Mouse (Mus musculus) T-cell, adult 2 months (primary cell): ENCODE measurements around the gene Hax1.

Experiments
- DNase-seq: peaks from one replicate; pipeline ENCODE4 v3.0.0; 2022; ENCODE audit warnings: low spot score

Gene Hax1

DNA sequence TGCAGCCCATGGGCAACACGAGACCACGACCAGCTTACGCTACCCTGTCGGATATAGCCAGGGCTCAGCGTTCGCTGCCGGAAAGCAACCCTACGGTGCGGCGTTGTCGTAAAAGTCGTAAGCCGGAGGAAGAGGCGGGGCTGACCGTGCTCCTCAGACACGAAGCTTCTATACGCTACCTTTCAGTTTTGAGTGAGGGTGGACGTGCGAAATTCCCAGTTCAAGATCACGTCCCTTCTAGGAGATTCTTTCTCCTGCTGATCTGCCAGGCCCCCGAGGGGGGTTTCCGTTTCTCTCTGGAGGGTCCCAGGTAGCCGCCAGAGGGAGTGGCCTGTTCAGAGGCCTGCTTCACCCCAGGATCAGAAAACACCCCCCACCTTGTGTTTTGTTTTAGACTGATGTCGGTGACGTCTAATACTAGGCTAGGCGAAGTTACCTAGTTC, at the start of gene Hax1:
TSS of gene Hax1 (minus strand) at position 169 of the 443 bp plus-strand sequence.
- peak; percentile 90 for DNase-seq

DNA sequence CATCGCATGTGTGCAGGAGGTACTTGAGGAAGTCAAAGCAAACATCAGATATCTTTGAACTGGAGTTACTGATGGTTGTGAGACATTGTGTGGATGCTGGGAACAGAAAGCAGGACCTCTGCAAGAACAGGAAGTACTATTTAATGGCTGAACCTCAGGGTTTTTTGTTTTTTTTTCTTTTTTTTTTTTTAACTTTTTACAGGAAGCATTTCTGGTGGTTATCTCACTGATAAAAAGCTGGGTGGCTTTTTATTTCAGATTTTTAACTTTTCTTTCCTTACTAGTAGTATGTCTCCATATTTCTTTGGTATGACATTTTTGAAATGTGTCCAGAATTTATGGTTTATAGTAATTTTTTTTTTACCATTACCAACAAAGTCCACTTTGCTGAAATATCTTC, 37.7 kb upstream of the Hax1 start:
- no peak for DNase-seq

DNA sequence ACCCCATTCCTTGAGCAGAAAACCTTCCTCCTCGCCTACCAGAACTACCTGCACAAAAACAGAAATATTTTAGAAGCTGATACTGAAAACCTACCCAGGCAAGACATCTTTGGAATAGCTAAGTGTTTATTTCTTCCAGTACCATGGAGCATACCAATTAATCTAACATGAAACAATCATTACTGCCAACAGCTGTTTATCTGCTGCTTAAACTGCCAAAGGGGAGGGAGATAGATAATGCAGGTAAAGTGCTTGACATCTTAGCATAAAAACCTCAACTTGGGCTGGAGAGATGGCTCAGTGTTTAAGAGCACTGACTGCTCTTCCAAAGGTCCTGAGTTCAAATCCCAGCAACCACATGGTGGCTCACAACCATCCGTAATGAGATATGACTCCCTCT, 36.1 kb upstream of the Hax1 start:
- DNase-seq: no peak

DNA sequence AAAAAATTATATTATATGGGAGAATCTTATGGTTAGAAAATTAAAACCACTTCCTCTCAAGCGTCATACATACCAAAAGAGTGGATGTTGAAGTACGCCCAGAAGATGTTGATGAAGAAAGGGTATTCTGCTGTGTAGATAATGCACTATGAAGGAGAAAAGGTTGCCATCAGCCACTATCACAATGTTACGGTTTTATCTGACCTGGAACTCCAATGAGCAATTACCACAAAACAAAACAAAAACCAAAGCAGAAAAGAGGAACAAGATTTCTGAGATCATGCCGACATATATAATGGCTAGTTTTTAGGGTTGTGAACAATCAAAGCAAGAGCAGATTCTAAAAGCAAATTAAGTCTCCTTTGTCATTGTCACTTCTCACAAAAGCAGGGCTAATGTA, 18.0 kb upstream of the Hax1 start:
- DNase-seq: no peak

DNA sequence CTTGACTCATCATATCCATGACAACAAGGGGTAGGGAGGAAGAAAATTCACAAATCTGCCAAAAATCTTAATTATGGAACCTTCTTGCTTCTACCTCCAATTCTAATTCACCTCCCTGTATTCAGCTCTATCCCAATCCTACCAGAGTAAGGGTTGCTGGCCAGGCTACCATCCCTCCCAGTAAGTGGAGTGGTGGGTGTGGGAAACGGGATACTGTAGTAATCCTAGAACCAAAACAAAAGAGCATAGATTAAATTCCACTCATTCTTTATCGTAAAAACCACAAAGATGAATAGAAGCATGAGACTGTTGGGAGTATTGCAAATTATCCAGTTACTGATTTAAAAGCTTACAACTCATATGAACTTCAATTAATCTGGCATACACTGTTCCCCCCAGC, 11.7 kb upstream of the Hax1 start:
- DNase-seq: no peak

DNA sequence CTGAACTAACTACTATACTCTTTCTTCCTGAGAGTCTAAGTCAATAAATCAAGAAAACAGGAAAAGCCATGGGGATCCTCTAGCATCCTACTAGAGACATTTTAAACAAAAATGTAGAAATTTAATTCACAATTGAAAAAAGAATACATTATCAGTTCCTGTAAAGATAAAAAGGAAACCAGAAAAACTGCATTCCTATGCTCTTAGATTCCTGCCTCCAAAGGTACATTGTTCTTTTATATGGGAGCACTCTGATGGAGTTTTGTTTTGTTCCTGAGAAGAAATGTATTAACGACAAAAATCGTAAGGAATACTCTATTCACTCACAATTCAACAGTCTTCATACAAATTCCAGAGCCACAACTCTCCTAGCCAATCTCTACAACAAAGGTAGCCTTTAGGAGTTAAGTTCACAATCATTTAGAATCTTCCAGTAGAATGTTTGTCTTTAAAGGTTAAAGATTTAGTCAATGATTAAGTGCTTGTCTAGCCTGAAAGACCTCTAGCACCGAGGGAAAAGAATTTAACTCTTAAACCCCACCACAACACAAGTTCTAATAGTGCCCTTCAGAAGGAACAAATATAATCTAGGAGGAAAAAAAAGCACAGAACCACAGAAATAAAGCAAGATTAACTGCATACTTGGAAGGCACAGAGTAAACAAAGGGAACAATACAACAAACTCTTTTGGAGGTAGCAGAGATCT, 5.7 kb upstream of the Hax1 start:
- no peak for DNase-seq

DNA sequence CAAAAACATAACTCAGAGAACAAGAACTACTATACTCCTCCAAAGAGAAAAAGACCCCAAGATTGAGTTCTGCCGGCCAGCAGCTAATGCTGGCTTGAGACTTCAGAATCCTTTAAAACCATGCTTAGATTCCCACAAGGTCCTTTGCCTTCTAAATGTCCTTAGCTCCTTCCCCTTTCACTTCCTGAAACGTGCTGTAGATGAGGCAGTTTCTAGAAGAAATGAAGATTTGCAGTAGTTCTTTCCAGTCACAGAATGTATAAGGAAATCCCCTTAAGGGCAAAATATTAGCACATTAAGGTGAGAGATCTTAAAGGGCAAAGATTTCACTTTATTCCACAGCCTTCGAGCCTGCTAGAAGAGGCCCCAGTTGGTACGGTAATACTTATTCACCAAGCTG, 1.2 kb upstream of the Hax1 start:
- DNase-seq: no peak

DNA sequence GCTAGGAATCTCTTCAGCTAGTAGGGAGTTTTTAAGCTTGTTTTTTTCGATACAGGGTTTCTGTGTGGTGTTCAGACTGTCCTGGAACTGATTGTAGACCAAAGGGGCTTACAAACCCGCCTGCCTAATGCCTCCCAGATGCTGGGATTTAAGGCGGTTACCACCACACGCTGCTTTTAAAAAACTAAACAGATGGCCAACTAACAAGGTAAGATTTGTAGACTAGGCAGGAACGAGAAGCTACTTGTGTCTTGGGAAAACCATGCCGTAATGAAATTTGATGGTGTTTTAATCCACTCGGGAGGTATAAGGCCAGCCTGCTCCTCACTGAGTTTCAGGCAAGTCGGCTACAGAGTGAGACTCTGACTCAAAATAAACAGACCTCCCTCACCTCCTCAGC, 510 bp upstream of the Hax1 start:
- DNase-seq: no peak

DNA sequence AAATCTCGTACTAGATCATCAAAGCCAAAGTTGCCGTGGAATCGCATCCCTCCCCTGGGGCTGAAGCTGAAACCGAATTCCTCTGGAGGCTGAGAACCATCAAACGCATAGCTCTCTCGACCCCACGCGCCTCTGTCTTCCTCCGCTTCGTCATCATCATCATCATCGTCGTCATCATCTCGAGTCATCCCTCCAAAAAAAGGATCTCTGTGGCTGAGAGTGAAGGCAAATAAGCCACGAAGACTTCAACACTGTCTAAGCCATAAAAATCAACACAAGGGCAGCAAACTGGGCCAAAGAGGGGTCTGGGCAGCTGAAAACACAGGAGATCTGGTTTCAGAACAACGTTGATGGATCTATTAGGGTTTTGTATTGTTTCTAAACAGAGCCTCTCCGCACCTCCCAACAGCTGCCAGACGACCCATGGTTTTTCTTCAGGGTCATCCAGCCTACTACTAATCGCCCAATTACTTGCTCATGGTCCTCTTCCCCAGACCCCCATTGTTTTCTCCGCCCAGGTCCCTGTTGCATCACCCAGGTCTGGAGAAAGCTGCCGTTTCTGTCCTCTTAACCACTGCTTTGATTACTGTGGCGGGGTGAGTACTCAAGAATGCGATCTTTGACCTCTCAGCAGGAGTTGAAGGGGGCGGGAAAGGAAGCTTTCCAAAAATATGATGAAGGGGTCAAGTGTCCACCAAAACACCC, 637 bp downstream of the Hax1 start:
- DNase-seq: peak; percentile 50

DNA sequence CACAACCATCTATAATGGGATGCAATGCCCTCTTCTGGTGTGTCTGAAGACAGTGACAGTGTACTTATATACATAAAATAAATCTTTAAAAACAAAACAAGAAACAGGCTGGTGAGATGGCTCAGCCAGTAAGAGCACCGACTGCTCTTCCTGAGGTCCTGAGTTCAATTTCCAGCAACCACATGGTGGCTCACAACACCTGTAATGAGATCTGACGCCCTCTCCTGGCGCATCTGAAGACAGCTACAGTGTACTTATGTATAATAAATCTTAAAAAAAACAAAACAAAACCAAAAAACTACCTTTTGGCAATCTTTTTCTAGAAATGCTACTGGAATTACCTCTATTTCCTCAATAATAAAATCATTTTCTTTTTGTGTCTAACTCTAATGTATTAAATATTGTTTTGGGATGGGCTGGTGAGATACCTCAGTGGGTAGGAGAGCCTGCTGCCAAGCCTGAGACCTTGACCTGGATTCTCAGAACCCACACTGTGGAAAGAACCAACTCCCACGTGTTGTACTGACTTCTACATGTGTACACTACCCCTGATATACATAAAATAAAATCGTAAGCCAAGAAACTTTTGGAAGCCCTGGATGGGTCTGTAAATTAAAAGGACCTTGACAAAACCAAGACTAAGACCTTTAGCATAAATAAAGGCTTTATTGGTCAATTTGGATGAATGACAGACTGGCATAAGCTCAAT, 3.6 kb downstream of the Hax1 start:
- no peak for DNase-seq

DNA sequence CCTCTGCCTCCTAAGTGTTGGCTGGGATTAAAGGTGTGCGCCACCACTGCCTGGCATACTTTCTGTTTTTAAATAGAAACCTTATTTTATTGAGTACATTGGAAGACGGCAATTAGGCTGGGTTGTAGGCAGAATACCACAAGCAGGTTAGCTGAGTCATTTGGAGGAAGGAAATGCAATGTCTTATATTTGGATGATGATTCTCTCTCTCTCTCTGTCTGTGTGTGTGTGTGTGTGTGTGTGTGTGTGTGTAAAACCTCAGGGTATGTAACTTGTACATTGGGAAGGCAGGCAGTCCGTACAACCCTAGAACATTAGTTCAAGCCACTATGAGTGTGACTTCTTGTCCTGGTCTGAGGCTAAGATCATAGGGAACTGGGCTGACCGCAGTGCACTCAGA, 10.8 kb downstream of the Hax1 start:
- no peak for DNase-seq

DNA sequence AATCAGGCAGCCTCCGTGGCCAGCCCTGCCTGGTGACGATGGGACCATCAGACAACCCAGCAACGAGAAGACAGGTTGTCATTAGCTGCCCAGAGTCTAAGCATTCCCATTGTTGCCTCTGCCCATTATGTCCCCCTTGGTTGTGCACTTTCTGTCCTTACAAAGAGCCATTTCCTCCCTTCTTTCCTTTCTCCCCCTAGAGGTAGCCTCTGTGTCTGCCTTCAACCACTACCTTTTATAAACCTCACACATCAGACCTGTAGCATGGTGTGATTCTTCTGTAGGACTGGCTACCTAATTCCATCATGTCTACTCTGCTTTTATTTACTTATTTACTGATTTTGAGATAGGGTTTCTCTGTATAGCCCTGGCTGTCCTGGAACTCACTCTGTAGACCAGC, 11.4 kb downstream of the Hax1 start:
- no peak for DNase-seq

DNA sequence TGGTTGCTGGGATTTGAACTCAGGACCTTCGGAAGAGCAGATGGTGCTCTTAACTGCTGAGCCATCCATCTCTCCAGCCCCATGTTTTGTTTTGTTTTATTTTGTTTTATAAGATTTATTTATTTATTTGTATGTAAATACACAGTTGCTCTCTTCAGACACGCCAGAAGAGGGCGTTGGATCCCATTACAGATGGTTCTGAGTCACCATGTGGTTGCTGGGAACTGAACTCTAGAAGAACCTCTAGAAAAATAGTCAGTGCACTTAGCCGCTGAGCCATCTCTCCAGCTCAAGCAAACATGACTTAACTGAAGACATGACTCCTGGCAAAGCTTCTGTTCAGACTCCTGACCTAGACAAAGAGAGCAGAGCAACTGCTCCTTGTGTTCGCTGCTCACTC, 16.2 kb downstream of the Hax1 start:
- no peak for DNase-seq

DNA sequence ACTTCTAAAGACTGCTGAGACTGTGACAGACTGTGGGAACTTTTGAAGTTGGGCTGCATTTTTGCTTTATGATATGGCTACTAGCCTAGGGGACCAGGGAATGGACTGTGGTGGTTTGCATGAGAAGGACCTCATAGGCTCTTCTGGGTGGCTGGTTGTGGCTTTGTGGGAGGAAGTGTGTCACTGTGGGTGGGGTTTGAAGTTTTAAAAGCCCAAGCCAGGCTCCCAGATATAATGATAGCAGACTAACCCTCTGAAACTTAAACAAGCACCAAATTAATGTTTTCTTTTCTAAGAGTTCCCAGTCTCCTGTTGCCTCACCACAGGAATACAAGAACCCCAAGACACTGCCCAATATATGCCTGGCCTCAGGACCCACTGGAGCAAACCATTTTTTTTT, 21.7 kb downstream of the Hax1 start:
- DNase-seq: no peak

DNA sequence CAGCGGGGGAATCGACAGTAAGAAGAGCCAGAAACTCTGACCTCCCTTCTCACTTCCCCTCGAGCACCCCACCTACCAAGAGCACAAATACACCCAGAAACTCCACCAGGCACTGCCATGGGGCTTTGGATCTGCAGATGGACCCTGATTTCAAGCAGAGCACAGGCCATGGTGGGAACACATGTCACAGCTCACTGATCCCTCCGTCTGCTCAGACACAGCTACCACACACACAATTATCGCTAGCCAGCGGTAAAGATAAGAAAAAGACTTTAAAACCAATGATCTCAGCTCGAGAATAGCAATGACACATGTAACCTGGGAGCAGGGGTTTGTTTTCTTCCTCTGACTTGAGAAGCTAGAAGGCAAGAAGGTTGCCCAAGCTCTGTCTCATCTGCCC, 30.1 kb downstream of the Hax1 start:
- DNase-seq: no peak

DNA sequence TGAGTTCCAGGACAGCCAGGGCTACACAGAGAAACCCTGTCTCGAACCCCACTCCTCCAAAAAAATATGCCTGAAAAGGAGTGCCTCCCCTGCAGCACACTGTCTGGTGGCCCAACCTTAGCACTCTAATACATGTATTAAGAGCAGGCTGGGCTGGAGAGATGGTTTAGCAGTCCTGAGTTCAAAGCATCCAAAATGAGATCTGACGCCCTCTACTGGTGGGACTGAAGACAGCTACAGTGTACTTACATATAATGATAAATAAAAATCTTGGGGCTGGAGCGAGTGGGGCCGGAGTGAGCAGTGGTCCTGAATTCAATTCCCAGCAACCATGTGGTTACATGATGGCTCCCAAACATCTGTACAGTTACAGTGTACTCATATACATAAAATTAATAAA, 31.6 kb downstream of the Hax1 start:
- peak; percentile 61 for DNase-seq

DNA sequence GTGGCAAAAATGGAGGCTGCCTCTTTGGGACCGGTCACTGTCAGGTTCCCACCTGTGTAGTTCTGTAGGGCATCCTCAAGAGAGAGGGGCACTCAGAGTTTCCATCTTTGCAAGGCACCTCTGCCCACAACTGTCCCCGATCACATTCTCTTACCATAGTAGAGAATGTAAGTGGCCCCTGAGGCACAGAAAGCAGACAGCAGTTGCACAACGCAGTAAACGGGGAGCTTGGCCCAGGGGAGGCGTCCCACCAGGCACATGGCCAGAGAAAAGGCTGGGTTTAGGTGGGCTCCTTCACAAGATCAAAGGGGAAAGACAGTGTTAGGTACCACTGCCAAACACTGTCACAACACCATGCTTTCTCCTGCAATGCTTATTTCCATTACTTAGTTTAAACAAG, 32.6 kb downstream of the Hax1 start:
- no peak for DNase-seq

DNA sequence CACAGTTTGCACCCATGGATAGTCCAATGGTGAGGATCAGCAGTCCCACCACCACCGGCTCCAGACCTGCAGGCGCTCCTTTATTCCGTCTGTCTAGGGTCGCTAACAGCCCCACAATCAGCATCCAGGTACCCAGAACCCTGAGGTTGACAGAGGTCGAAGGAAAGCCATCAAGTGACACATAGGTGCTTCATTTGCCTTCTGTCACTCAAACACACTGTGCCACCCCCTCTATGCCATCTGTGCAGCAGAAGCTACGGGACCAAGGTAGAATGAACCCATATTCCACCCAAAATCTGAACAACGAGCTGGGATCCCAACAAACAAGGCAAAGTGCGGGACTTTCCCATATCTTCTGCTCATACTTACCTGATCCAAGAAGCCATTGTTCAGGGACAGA, 33.0 kb downstream of the Hax1 start:
- no peak for DNase-seq

DNA sequence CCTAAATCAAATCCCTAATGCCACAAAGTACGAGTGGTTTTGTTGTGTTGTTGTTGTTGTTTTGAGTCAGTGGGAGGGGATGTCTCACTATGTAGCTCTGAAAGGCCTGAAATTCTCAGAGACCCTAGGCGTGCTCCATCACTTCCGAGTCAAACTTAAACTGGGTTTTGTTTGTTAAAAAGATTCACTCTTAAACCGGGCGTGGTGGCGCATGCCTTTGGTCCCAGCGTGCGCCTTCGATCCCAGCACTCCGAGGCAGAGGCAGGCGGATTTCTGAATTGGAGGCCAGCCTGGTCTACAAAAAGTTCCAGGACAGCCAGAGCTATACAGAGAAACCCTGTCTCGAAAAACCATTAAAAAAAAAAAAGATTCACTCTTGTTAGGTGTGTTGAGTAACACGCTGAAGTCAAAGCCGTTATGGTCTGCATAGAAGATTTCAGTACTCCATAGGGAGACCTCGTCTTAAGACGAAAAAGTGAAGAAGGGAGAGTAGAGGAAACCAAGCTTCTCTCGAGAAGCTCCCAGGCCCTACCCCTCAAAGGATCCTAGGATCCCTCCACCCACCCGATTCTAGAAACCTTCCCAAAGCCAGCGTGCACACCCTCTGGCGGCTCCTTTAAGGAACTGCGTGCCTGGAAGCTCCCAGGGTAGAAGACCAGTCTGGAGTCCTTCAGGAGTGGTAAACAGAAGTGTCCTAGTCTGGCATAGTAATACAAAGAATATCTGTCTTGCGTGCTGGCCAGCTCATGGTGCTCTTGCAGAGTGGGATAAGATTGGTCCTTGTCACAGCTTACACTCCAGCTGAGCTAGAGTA, 34.4 kb downstream of the Hax1 start:
- DNase-seq: peak; percentile 47

DNA sequence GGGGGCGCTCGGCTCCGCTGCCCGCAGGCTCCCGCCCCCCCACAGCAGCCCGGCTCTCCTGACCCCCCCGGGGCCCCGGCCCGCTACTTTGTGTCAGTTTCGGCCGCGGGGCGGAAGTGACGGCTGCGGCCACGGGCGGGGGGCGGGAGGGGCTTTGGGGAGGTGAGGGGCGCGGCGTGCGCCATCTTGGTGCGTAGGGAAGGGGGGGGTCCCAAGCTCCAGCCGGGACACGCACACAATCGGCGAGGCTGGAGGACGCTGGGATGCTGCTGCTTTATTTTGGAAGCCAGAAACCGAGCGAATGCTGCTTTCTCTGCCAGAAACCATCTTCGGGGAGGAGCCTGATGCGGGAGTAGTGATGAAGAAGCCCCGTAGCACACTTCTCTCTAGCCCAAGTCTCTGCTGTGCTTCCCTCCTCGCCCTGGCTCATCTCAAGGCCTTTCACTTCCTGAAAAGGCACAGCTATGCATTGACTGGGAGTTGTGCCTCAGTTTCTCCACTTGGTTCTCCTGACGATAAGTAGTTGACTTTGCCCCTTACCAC, 35.3 kb downstream of the Hax1 start, which contains the start of gene Atp8b2:
TSS of gene Atp8b2 (minus strand) at position 288 of the 543 bp plus-strand sequence.
- peak; percentile 46 for DNase-seq

DNA sequence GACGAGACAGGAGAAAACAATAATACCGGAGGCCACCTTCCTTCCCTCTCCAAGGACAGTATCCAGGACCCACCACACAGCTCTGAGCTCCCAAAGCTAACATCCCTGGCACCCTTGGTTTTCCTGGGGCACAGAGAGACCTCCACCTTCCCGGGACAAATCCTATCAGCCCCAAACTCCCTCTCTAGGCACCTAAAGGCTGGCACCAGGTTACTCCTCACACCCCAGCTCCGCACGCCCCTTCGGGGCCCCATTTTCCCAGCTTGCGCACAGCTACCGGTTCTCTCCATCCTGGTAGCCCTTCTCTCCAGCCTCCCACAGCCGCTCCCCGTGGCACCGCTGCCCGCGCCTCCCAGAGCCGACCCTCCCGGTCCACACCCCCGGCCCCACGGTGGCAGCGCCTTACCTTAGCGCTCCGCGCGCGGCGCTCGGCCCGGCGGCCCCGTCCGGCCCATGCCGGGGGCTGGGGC, 35.8 kb downstream of the Hax1 start:
- peak; percentile 28 for DNase-seq
